Mouse (Mus musculus) hindbrain, embryonic 13.5 days (tissue): ENCODE measurements around the gene Rap1gap2. TPM values are rescaled to one million over a fixed set of nuclear protein-coding genes. Genes with fewer than 3 reads are reported as not detected.
A peak's percentile ranks its signal among the peaks of the same experiment; 100 is the strongest.

ENCODE experiments used
- ATAC-seq: fragments of 200-750 bp; cut with Nextera tagmentation; 2 replicates; pipeline ENCODE4 v1.8.0; 2017; ENCODE audit warnings: moderate TSS enrichment; ENCODE audit not compliant: low FRiP score
- H3K27ac ChIP-seq: fragments of 300-500 bp; sonication (generic); 2 replicates; pipeline ENCODE4 v1.5.1; 2015; ENCODE audit warnings: inconsistent platforms, mild to moderate bottlenecking, moderate library complexity
- H3K27me3 ChIP-seq: fragments of 300-500 bp; sonication (generic); 2 replicates; pipeline ENCODE4 v1.6.1; 2015; ENCODE audit warnings: mild to moderate bottlenecking, inconsistent platforms
- H3K36me3 ChIP-seq: fragments of 300-500 bp; sonication (generic); 2 replicates; pipeline ENCODE4 v1.6.1; 2015; ENCODE audit warnings: mild to moderate bottlenecking, inconsistent platforms
- H3K4me1 ChIP-seq: fragments of 300-500 bp; sonication (generic); replicated peaks from 2 replicates; pipeline ENCODE4 v1.6.1; 2015; ENCODE audit warnings: inconsistent platforms
- H3K4me2 ChIP-seq: fragments of 300-500 bp; sonication (generic); 2 replicates; pipeline ENCODE4 v1.6.1; 2015; ENCODE audit warnings: inconsistent platforms, mild to moderate bottlenecking, moderate library complexity
- H3K4me3 ChIP-seq: fragments of 300-500 bp; sonication (generic); 2 replicates; pipeline ENCODE4 v1.5.1; 2015; ENCODE audit warnings: mild to moderate bottlenecking, inconsistent platforms
- H3K9ac ChIP-seq: fragments of 300-500 bp; sonication (generic); 2 replicates; pipeline ENCODE4 v1.6.1; 2015; ENCODE audit warnings: mild to moderate bottlenecking, inconsistent platforms
- H3K9me3 ChIP-seq: fragments of 300-500 bp; sonication (generic); 2 replicates; pipeline ENCODE4 v1.6.1; 2016; ENCODE audit warnings: inconsistent platforms
- WGBS: fragments of 180-500 bp; shearing (Covaris S2); methylation state at CpG from one replicate; pipeline ENCODE4 v1.1.7; 2015; 5-methylcytosine and 5-hydroxymethylcytosine counted together
- polyA plus RNA-seq: library from polyadenylated mRNA; unstranded; fragments of >200 nt; fragmentation: Nextera tagmentation; extraction: Ambion mirVana; gene quantifications from 2 replicates; pipeline ENCODE4 v1.2.1, GENCODE M21; 2015

Rap1gap2 gene
- polyA plus RNA-seq, 1 experiment from 2014 or later, result 10.6 TPM

GRCm38 (mm10) chr11:74566326-74566874 is 44.3 kb downstream of the Rap1gap2 start:
- ATAC-seq, result no peak
- H3K4me2 ChIP-seq, result no peak overlapping the region
- 92% methylated on average over 4 of the region's 4 CpGs for WGBS
- no peak overlapping the region for H3K9ac ChIP-seq
- H3K4me1 ChIP-seq, result no peaks in the 10 kb centered on the region
- no peak overlapping the region for H3K4me3 ChIP-seq
- no peak overlapping the region for H3K27ac ChIP-seq
- H3K36me3 ChIP-seq, result no peaks in the 10 kb centered on the region
- no peaks in the 10 kb centered on the region for H3K9me3 ChIP-seq
- H3K27me3 ChIP-seq, result no peaks in the 10 kb centered on the region

DNA sequence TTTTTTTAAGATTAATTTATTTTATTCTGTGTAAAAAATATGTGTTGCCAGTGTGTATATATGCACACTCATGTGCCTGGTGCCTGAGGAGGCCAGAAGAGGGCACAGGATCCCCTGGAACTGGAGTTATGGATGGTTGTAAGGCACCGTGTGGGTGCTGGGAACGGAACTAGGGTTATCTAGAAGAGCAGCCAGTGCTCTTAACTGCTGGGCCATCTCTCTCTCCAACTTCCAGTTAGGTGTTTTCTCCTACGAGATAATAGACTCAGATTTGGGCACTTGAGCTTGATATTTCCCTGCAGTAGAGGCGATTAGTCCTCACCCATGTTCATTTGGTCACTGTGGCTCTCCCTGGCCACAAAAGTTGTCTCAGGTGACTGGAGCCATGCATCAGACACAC is 49.3 kb downstream of the Rap1gap2 start:
- 87% methylated on average over 4 of the region's 4 CpGs for WGBS

DNA sequence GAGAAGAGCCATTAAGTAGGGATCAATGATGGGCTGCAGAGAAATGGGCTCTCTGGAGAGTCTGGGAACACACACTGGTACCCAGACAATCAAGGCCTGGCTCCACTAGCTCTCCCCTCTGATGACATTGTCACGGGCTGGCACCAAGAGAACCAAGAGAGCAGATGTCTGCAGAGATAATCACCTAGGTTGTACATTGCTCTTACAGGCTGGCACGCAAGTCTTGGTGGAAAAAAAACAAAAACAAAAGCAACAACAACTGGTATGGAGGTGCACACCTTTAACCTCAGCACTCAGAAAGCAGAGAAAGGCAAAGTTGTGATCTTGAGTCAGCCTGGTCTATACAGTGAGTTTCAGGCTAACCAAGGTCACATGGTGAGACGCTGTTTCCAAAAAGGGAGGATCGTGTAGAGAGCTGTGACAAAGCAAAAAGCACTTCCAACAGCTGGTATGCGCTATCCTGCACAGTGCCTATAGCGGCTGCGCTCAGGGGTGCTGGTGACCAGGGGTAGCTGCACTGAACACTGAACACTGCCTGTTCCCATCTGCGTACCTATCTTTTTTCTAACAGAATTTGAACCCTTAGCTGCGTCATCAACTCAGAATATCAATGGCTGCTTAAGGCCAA is 50.0 kb downstream of the Rap1gap2 start:
- no peaks in the 10 kb centered on the region for H3K9me3 ChIP-seq
- no peak for ATAC-seq
- WGBS, result 91% methylated on average over 9 of the region's 9 CpGs
- no peak overlapping the region for H3K4me2 ChIP-seq
- H3K27me3 ChIP-seq, result no peaks in the 10 kb centered on the region
- no peak overlapping the region for H3K9ac ChIP-seq
- no peaks in the 10 kb centered on the region for H3K36me3 ChIP-seq
- H3K4me3 ChIP-seq, result no peak overlapping the region
- H3K4me1 ChIP-seq, result peaks cover 6% of the 10 kb centered on the region
- no peak overlapping the region for H3K27ac ChIP-seq

More for the DNA sequence above, 49.3 kb downstream of the Rap1gap2 start:
- no peaks in the 10 kb centered on the region for H3K27me3 ChIP-seq
- no peaks in the 10 kb centered on the region for H3K4me1 ChIP-seq
- H3K9ac ChIP-seq, result no peak overlapping the region
- no peak overlapping the region for H3K4me3 ChIP-seq
- no peak for ATAC-seq
- no peaks in the 10 kb centered on the region for H3K9me3 ChIP-seq
- H3K27ac ChIP-seq, result no peak overlapping the region
- H3K4me2 ChIP-seq, result no peak overlapping the region
- H3K36me3 ChIP-seq, result no peaks in the 10 kb centered on the region

GRCm38 (mm10) chr11:74559793-74560433 is 50.8 kb downstream of the Rap1gap2 start:
- no peak overlapping the region for H3K9ac ChIP-seq
- peaks cover 14% of the 10 kb centered on the region for H3K4me1 ChIP-seq
- H3K4me2 ChIP-seq, result no peak overlapping the region
- no peak for ATAC-seq
- H3K27ac ChIP-seq, result no peak overlapping the region
- no peak overlapping the region for H3K4me3 ChIP-seq
- 59% methylated on average over 5 of the region's 5 CpGs for WGBS
- no peaks in the 10 kb centered on the region for H3K9me3 ChIP-seq
- no peaks in the 10 kb centered on the region for H3K27me3 ChIP-seq
- no peaks in the 10 kb centered on the region for H3K36me3 ChIP-seq

GRCm38 (mm10) chr11:74558933-74559332 is 51.8 kb downstream of the Rap1gap2 start:
- no peak overlapping the region for H3K4me2 ChIP-seq
- no peaks in the 10 kb centered on the region for H3K27me3 ChIP-seq
- H3K36me3 ChIP-seq, result no peaks in the 10 kb centered on the region
- no peak overlapping the region for H3K4me3 ChIP-seq
- WGBS, result 84% methylated on average over 5 of the region's 5 CpGs
- peaks cover 24% of the 10 kb centered on the region for H3K4me1 ChIP-seq
- no peak for ATAC-seq
- H3K9me3 ChIP-seq, result no peaks in the 10 kb centered on the region
- no peak overlapping the region for H3K27ac ChIP-seq
- no peak overlapping the region for H3K9ac ChIP-seq

DNA sequence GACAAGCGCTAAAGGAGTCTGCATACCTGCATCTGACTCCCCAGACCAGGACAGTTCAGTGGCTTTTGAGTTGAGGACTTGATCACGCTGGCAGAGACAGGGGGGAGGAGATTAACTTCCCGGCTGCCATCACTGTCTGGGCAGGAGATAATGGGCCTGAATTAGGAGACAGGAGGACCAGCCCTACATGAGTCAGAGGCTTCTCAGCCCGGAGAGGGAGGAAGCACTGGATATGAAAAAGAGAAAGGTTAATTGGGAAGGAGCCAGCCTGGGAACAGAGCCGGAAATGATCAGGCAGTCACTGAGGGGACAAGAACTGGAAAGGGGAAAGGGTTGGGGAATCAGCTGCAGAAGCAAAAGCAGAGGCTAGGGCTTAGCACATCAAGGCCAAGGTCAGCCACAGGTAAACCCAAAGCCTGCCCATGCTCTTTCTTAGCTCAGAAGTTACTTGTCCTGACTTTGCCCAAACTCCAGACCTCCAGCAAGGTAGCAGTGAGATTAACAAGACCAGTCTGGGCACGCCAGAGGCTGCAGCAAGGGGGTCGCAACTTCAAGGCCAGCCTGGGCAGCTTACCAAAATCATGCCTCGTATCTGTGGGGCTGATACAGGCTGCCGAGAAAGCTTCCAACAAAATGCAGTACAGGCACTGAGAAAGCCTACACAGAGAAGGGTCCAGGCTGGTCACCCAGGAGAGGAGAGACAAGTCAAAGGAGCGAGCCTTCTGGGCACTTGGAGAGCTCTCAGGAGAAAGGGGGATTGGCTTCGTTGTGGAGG is 53.1 kb downstream of the Rap1gap2 start:
- Histone ChIP-seq H3K27ac (no peak overlapping the region), H3K27me3 (no peaks in the 10 kb centered on the region), H3K9me3 (no peaks in the 10 kb centered on the region), H3K4me1 (peaks cover 25% of the 10 kb centered on the region), H3K9ac (no peak overlapping the region), H3K4me3 (no peak overlapping the region), H3K36me3 (no peaks in the 10 kb centered on the region), H3K4me2 (no peak overlapping the region)
- 74% methylated on average over 11 of the region's 11 CpGs for WGBS
- ATAC-seq, result no peak

DNA sequence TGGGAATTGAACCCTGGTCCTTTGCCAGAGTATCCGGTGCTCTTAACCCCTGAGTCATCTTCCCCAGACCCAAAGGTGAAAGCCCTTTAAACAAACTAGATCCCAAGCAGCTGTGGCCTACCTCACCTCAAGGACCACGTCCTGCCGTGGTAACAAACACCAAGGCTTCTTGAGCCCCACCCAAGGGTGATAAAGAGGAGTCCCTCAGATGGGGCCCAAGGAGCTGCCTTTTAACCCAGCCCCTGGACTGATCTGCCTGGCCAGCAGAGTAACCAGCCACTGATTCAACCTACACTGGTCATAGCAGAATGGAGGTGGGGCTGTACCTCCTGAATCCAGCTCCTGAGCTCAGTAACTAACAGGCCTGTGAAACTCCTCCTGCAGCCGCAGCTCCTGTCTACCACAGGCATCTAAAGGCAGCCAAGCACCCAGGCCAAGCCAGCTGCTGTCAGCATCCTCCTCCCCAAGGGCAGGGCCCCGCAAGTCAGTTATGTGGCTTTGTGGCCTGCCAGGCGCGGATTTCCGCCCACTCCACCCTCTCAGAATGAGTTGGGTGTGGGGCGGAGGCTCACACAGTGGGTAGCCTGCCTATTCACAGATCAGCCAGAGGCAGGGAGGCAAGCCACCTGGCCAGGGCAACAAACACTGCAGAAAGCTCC is 54.9 kb downstream of the Rap1gap2 start:
- Histone ChIP-seq H3K4me1 (peaks cover 25% of the 10 kb centered on the region), H3K9me3 (no peaks in the 10 kb centered on the region), H3K9ac (peak overlapping the region; percentile 60), H3K4me3 (no peak overlapping the region), H3K36me3 (no peaks in the 10 kb centered on the region), H3K4me2 (no peak overlapping the region), H3K27me3 (no peaks in the 10 kb centered on the region), H3K27ac (peak overlapping the region; percentile 86)
- WGBS, result 39% methylated on average over 9 of the region's 9 CpGs
- no peak for ATAC-seq

DNA sequence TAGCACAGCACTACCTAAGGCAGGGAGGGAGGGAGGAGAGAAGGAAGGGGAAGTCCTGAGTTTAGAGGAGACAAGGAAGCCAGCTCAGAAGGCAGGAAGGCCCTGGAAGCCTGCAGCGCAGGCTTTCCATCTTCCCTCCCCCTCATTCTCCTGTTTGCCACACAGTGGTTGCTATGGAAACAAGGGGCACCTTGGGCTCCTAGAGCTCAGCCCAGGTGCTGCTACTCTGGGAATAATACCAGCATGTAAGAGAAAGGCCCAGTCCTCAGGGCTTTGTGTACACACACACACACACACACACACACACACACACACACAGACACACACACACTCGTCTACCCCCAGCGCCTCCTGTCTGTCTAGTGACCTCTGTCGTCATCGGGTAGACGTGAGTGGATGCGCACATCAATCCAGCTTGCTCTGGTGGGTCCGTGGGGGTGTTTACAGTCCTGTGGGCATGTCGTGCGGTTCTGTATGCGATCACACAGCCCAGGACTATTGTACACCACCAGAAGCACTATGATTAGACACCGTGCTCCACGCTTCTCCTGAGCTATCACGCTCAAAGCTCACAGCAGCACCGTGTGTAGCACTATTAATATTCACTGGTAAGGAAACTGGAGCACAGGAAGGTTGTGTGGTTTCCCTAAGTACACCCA is 55.9 kb downstream of the Rap1gap2 start:
- Histone ChIP-seq H3K27me3 (no peaks in the 10 kb centered on the region), H3K36me3 (no peaks in the 10 kb centered on the region), H3K4me1 (peaks cover 25% of the 10 kb centered on the region), H3K9ac (no peak overlapping the region), H3K27ac (peak overlapping the region; percentile 86), H3K4me2 (no peak overlapping the region), H3K4me3 (no peak overlapping the region), H3K9me3 (no peaks in the 10 kb centered on the region)
- ATAC-seq, result peak; percentile 78
- WGBS, result 40% methylated on average over 15 of the region's 15 CpGs

DNA sequence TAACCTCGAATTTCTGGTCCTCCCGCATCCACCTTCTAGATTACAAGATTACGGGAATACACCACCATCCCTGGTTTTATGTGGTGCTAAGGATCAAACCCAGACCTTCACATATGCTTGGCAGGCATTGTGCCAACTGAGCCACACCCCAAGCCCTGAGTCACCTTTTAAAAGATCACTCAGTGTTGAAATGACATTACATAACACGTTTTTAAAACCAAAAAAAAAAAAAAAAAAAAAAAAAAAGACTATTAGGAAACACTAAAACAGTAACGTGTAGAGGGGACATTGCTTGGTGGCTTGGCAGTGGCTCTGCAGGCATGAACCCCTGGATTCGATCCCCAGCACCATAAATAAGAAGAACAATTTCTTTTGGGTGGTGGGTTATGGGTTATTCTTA is 59.1 kb downstream of the Rap1gap2 start:
- Histone ChIP-seq H3K36me3 (no peaks in the 10 kb centered on the region), H3K27me3 (no peaks in the 10 kb centered on the region), H3K4me1 (peaks cover 47% of the 10 kb centered on the region), H3K4me2 (no peak overlapping the region), H3K27ac (no peak overlapping the region), H3K9ac (no peak overlapping the region), H3K4me3 (no peak overlapping the region), H3K9me3 (no peaks in the 10 kb centered on the region)
- WGBS, result 74% methylated on average over 6 of the region's 6 CpGs
- no peak for ATAC-seq

DNA sequence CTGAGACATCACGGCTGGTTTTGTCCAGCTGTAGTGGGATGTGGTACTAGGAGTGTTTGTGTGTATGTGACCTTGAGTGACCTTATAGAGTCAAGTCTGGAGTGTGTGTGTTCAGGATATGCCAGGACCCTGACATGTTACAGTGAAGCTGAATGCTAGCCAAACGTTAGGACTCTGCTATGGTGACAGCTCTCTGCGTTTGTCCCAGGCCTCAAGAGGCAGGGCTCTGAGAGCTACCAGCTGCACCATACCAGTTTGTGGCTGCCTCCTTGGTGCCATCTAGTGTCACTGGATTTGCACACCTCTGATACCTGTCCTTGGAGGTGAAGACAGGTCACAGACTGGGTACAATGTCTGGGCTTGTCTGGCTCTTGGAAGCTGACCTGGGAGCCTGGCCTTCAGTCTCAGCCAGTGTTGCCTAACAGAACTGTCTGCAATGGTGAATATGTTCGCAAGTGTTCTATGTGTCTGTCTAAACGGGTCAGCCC is 60.1 kb downstream of the Rap1gap2 start:
- H3K27me3 ChIP-seq, result no peaks in the 10 kb centered on the region
- no peaks in the 10 kb centered on the region for H3K9me3 ChIP-seq
- H3K27ac ChIP-seq, result no peak overlapping the region
- H3K4me3 ChIP-seq, result no peak overlapping the region
- H3K36me3 ChIP-seq, result no peaks in the 10 kb centered on the region
- ATAC-seq, result no peak
- no peak overlapping the region for H3K4me2 ChIP-seq
- WGBS, result 61% methylated on average over 5 of the region's 5 CpGs
- H3K4me1 ChIP-seq, result peaks cover 40% of the 10 kb centered on the region
- no peak overlapping the region for H3K9ac ChIP-seq

- Histone ChIP-seq H3K9me3 (no peaks in the 10 kb centered on the region), H3K4me2 (no peak overlapping the region), H3K9ac (no peak overlapping the region), H3K27me3 (no peaks in the 10 kb centered on the region), H3K27ac (no peak overlapping the region), H3K4me1 (peaks cover 22% of the 10 kb centered on the region), H3K36me3 (no peaks in the 10 kb centered on the region), H3K4me3 (no peak overlapping the region)
- ATAC-seq, result no peak
- 8% methylated on average over 7 of the region's 7 CpGs for WGBS
These were observed 61.8 kb downstream of the Rap1gap2 start for GRCm38 (mm10) chr11:74548781-74549382.
